Mouse (Mus musculus) brain, embryonic 14.5 days (tissue): ENCODE results near the gene Bbs12.

Source experiments
- CTCF ChIP-seq: fragments of 200-500 bp; IDR thresholded peaks from 2 replicates; pipeline ENCODE4 v1.5.1; 2012; ENCODE audit warnings: inconsistent platforms, mild to moderate bottlenecking, moderate library complexity, borderline replicate concordance; ENCODE audit not compliant: insufficient read depth, insufficient read length; ENCODE audit errors: extremely low read depth
- POLR2A ChIP-seq: fragments of 200-500 bp; IDR thresholded peaks from 2 replicates; pipeline ENCODE4 v1.6.1; 2012; ENCODE audit warnings: mild to moderate bottlenecking, inconsistent platforms, borderline replicate concordance; ENCODE audit not compliant: poor library complexity, insufficient read depth, insufficient read length, severe bottlenecking; ENCODE audit errors: extremely low read depth

GRCm38 (mm10) chr3:37349166-37349548 is 36.8 kb downstream of the Bbs12 start:
- TF ChIP-seq POLR2A = no peak
- TF ChIP-seq CTCF = no peak
